Mouse (Mus musculus) spleen, adult 2 months (tissue): ENCODE results near the gene Iqck. TPM values are rescaled to one million over a fixed set of nuclear protein-coding genes. Genes with fewer than 3 reads are reported as not detected.

Experiments used
- DNase-seq, 2 experiments: peaks; one replicate each; pipeline versions ENCODE4 v3.0.0 to v3.0.0-alpha.2; 2012 to 2021; ENCODE audit warnings: low spot score in 2 of 2, low read depth in 1 of 2
- H3K27ac ChIP-seq: fragments of 200-500 bp; 2 replicates; pipeline ENCODE4 v1.5.1; 2012; ENCODE audit warnings: low read length, inconsistent platforms; ENCODE audit not compliant: insufficient read depth
- H3K27me3 ChIP-seq: fragments of 200-500 bp; 2 replicates; pipeline ENCODE4 v1.6.1; 2012; ENCODE audit warnings: mild to moderate bottlenecking, moderate library complexity, low read length, inconsistent platforms; ENCODE audit not compliant: control insufficient read depth, insufficient read depth
- H3K36me3 ChIP-seq: fragments of 200-500 bp; 2 replicates; pipeline ENCODE4 v1.6.1; 2012; ENCODE audit warnings: mild to moderate bottlenecking, low read length, inconsistent platforms; ENCODE audit not compliant: control insufficient read depth, insufficient read depth
- H3K4me1 ChIP-seq: fragments of 200-500 bp; 2 replicates; pipeline ENCODE4 v1.6.1; 2011; ENCODE audit warnings: inconsistent platforms; ENCODE audit not compliant: control insufficient read depth, insufficient read depth, insufficient read length
- H3K4me3 ChIP-seq: fragments of 200-500 bp; 2 replicates; pipeline ENCODE4 v1.5.1; 2011; ENCODE audit warnings: mild to moderate bottlenecking, inconsistent platforms; ENCODE audit not compliant: insufficient read depth, insufficient read length; ENCODE audit errors: extremely low read depth
- CTCF ChIP-seq: fragments of 200-500 bp; IDR thresholded peaks from 2 replicates; pipeline ENCODE4 v1.5.1; 2011; ENCODE audit warnings: mild to moderate bottlenecking, inconsistent platforms; ENCODE audit not compliant: insufficient read depth, insufficient read length, insufficient replicate concordance; ENCODE audit errors: extremely low read depth
- POLR2A ChIP-seq: fragments of 200-500 bp; IDR thresholded peaks from 2 replicates; pipeline ENCODE4 v1.6.1; 2011; ENCODE audit warnings: low read depth, low read length, inconsistent platforms
- WGBS: fragments of 180-500 bp; shearing (Covaris S2); methylation state at CpG from one replicate; pipeline ENCODE4 v1.1.7; 2018; 5-methylcytosine and 5-hydroxymethylcytosine counted together
- polyA plus RNA-seq: library from polyadenylated mRNA; depleted of rRNA; stranded (reverse); fragments of >200 nt; gene quantifications from 2 replicates; pipeline ENCODE4 v1.2.3, GENCODE M21; 2012

Iqck gene
- polyA plus RNA-seq, 1 experiment, result 0.48 TPM

DNA sequence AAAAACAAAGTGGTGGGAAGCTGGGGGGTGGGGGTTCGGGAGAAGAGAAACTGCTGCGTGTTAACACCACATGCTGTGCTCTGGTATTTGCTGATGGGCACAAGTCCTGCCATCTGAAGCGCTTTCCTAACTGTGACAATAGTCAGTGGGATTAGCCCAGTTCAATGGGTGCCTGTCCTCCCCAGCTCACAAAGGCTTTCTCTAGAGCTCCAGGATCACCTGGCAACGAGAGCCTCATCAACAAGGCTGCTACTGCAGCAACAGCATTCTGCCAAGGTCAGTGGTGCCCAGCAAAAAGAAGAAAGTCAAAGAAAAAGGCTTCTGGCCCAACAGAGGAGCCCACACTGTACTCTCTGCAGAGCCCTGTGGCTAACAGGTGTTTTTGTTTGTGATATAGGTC, 81.3 kb downstream of the Iqck start:
- H3K4me3 ChIP-seq, result no peak overlapping the region
- H3K27ac ChIP-seq, result no peak overlapping the region
- TF ChIP-seq POLR2A (no peak), CTCF (no peak)
- H3K36me3 ChIP-seq, result no peaks in the 10 kb centered on the region
- no peak for DNase-seq
- no peaks in the 10 kb centered on the region for H3K27me3 ChIP-seq
- no peaks in the 10 kb centered on the region for H3K4me1 ChIP-seq
- 82% methylated on average over 4 of the region's 4 CpGs for WGBS

DNA sequence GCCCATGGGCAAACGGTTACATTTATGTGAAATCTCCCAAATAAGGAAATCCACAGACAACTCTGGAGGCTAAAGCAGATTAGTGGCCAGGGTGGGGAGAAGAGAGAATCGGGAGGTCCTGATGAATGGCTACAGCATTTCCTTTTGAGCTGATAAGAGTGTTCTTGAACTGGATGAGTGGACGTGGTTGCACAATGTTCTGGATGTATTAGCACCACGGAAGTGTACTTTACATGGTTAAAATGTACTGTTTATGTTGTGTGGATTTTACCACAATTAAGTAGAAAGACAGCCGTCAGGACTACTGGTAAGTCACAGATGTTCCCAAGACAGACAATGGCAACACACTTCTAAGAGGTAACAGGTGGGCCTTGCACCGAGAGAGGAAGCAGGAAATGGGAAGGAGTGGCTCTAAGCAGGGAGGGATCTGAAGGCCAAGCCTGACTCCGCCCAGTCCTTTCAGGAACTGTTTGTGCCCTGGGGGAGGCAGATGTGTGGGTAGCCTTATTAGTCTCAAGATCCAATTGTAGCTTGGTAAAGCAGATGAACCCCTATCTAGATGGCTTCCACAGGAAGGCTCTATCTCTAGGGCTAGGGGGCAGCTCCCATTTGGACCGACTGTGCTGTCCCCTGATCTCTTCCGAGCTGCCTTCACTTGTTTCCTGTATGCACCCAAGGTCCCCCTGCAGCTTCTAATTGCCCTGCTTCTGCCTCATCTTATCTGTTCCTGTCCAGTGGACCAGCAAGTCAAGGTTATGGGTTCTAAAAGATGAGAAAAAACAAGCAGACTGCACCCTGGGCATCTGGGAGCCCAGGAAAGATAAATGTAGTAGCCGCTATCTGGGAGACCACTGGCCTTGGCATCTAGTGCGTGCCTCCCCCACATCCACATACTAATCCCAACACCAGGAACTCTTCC, 82.2 kb downstream of the Iqck start:
- Histone ChIP-seq H3K4me1 (no peaks in the 10 kb centered on the region), H3K27me3 (no peaks in the 10 kb centered on the region), H3K27ac (no peak overlapping the region), H3K36me3 (no peaks in the 10 kb centered on the region), H3K4me3 (no peak overlapping the region)
- no peak for TF ChIP-seq CTCF
- no peak for TF ChIP-seq POLR2A
- DNase-seq, result no peak
- 64% methylated on average over 11 of the region's 11 CpGs for WGBS

DNA sequence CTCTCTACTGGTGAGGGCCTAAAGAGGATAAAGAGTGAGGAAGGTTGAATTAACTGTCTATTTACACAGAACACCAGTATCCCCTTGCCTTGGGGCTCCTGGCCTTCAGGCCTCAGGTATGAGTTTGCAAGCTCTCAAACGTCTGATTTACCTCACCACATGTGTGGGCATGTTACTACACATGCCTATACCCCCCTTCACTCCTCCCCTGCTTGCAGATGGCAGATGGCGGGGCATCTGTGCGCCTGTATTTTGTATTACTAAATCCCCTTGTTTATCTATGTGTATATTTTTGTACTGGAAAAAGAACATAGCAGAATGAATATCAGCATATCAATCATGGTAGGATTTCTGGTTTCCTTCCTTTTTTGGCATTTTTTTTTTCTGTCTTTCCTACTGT, 86.7 kb downstream of the Iqck start:
- Histone ChIP-seq H3K27ac (no peak overlapping the region), H3K27me3 (no peaks in the 10 kb centered on the region), H3K36me3 (no peaks in the 10 kb centered on the region), H3K4me1 (no peaks in the 10 kb centered on the region), H3K4me3 (no peak overlapping the region)
- no peak for DNase-seq
- 76% methylated on average over 3 of the region's 3 CpGs for WGBS
- TF ChIP-seq CTCF (no peak), POLR2A (no peak)

DNA sequence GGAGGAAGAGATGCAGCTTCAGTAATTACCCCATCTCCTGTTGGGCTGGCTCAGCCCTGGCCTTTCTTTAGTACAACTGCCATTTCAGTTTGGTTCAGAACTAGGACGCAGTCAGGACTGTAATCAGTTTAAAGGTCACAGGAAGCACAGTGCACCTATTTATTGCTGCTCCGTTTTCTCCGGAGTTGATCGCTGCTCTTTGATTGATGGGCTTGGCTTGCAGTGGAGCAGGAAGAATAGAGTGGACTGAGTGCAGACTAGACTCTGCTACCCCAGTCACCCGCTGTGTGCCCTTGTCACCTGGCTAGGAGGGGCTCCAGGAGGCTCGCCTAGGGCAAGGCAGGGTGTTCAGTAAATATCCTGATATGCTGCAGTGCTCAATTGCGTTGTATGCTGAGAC, 87.6 kb downstream of the Iqck start:
- TF ChIP-seq POLR2A (no peak), CTCF (no peak)
- no peak for DNase-seq
- H3K4me1 ChIP-seq, result no peaks in the 10 kb centered on the region
- no peaks in the 10 kb centered on the region for H3K27me3 ChIP-seq
- no peak overlapping the region for H3K27ac ChIP-seq
- H3K36me3 ChIP-seq, result no peaks in the 10 kb centered on the region
- no peak overlapping the region for H3K4me3 ChIP-seq
- WGBS, result 42% methylated on average over 7 of the region's 7 CpGs

DNA sequence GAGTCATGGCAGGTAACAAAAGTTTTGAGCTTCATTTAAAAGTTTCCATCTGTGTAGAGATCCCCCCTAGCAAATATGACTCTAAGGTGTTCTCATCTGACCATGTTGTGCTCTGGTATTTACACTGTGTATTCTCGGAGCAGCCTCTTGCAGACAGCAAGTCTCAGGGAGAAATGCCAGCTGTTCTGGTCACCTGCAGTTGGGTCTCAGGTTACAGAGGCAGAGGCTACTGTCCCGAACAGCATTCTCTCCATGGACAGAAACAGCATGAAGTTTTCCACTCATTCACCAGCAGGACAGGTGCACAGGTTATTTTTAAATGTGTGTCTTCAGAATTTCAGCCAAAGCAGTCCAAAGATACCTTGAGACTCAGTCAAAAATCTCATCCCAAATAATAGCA, 89.3 kb downstream of the Iqck start:
- H3K27ac ChIP-seq, result no peak overlapping the region
- no peaks in the 10 kb centered on the region for H3K27me3 ChIP-seq
- no peak for TF ChIP-seq POLR2A
- no peak for TF ChIP-seq CTCF
- H3K4me1 ChIP-seq, result no peaks in the 10 kb centered on the region
- no peak for DNase-seq
- WGBS, result 75% methylated on average over 2 of the region's 2 CpGs
- H3K4me3 ChIP-seq, result no peak overlapping the region
- H3K36me3 ChIP-seq, result no peaks in the 10 kb centered on the region

DNA sequence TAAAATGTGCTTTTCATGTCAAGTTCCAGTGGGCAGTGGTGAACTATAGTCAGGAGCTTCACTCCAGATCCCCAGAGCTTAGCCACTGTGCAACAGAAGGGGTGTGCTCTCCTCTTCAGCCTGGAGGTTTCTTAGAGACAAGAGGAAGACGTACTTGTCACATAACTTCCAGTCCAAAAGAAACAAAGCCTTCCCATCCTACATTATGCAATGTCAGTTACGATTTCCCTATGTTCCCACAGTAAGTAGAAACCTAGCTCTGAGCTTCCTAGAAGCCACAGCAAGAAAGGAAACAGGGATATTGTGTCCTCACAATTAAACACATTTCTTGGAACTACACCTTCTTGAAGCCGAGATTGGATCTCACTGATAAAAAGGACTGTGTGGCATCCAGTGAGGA, 91.7 kb downstream of the Iqck start:
- H3K27ac ChIP-seq, result no peak overlapping the region
- no peaks in the 10 kb centered on the region for H3K36me3 ChIP-seq
- TF ChIP-seq POLR2A (no peak), CTCF (no peak)
- 75% methylated on average over 3 of the region's 3 CpGs for WGBS
- no peaks in the 10 kb centered on the region for H3K27me3 ChIP-seq
- H3K4me1 ChIP-seq, result no peaks in the 10 kb centered on the region
- H3K4me3 ChIP-seq, result no peak overlapping the region
- DNase-seq, result no peak

DNA sequence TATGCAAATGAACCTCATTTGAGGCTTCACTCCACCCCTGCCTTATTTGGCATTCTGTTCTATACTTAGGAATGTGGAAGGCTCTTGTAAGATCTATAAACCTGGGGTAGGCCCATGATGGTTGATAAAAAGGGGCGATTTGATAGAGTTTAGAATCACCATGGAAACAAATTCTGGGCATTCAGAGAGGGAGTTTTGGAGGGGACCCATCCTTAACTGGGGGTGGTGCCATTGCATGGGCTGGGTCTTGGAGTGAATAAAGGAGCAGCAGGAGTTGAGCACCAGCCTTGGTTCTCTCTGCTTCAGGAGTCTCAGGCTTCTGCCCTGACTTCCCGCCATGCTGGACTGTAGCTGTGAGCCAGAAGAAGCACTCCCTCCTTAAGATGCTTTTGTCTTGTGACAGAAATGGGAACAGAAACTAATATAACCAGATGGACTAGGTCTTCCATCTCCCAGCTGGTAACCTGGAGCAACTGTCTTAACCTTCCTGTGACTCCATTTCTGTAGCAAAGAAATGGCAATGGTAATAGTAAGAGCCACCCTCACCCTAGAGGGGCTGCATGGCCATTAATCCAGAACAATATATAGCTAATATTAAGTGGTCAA, 93.2 kb downstream of the Iqck start:
- no peak for TF ChIP-seq POLR2A
- no peak for TF ChIP-seq CTCF
- H3K4me3 ChIP-seq, result no peak overlapping the region
- no peaks in the 10 kb centered on the region for H3K27me3 ChIP-seq
- no peak for DNase-seq
- H3K27ac ChIP-seq, result no peak overlapping the region
- no peaks in the 10 kb centered on the region for H3K36me3 ChIP-seq
- H3K4me1 ChIP-seq, result no peaks in the 10 kb centered on the region
- whole genome bisulfite sequencing, result 76% methylated on average over 2 of the region's 2 CpGs
